Mouse (Mus musculus): Measurements from ENCODE around the gene Galnt18.

The Galnt18 gene

DNA sequence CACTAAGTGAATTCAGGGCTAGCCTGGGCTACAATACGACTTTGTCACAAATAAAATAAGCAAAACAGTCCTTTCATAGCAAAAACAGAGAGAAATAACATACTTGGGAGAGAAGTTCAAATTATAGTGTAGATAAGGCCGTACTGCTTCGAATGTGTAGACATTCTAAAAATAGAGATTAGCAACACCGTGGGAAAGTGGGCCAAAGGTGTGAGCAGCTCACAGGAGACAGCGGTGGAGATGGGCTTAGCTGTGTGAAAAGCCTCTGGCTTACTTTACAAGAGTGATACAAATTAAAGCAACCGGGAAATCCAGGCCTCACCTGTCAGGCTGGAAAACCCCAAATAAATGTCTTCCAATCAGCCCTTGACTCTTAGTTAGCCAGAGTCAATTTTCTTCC lies 241.8 kb downstream of the Galnt18 start:
- no peak for DNase-seq

DNA sequence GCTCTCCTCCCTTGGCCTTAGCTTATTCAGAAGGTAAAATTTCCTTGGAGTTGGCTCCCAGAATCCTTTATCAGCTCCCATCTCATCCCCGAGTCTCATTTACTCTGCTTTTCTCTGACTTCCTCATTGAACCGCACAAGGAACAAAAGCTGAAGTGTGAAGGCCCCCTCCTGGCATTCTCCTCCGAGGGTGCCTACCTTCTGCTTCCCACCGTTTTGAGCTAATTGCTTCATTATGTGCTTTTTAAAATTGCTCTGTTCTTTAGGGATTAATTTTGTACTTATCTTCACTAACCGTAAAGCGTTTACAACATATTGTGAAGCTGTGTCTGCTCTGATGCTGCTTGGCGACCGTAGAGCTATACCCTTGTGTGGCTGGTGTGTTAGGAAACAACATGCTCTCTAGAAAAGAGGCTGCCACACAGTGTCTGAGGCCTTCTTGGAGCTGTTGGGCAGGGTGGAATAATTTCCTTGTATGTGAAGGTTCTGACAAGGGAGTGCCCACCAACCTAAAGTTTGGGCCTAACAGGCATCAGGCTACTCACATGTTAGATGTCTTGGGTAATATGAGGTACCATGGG lies 244.9 kb downstream of the Galnt18 start:
- no peak for DNase-seq

DNA sequence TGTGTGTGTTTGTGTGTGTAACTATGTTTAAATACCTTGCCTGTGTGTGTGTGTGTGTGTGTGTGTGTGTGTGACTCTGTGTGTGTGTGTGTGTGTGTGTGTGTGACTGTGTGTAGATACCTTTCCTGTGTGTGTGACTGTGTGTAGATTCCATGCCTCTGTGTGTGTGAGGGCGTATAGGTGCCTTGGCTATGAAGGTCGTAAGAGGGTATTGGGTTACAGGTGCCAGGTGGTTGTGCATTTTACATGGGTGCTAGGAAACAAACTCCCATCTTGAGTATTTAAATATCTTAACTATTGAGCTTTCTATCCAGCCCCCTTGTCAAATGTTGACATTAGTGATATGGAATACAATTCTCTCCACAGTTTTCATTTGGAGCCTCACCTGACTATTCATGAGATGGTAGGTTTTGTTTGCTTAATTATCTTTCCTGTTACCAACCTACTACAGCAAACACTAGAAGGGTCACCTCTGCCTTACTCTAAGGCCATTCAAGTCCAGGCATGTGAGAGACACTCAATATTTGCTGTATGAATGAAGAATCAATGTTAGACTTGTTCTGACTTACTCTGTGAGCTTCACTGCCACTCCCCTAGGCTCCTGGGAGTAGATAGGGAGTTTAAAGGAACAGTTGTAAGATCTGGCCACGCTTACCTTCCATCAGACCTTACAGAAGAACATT lies 250.7 kb downstream of the Galnt18 start:
- DNase-seq: no peak

DNA sequence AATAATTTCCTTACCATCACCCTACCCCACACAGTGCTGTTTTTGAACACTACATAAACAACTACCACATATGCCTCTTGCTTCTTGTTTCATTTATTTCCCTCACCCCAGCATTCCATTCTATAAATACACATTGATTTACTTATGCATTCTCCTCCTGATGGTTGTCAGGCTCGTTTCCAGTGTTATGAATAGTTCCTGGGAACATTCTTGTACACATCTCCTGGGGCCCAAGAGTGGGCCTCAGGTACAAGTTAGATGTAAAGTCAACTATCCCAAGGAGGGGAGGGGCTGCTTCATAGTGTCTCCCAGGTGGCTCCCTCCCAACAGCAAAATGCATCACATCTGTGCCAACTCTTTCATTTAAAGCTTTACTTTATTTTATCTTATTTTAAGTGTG lies 251.3 kb downstream of the Galnt18 start:
- DNase-seq: no peak

DNA sequence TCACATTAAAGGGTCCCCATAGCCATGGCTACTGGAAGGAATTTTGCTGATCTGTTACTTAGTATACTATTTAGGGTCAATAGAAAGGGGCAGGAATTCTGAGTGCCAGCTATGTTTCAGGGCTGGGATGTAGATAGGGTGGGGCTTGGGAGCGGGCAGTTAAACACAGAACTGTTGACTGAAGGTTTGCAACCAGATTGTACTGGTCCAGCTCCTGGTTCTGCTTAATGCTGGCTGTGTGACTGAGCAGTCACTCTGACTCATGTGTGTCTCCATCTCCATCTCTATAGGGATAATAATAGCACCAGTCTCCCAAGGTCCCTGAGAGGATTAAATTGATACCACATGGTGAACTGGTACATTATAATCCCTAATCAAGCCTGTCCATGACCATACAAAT lies 258.9 kb downstream of the Galnt18 start:
- DNase-seq: no peak

DNA sequence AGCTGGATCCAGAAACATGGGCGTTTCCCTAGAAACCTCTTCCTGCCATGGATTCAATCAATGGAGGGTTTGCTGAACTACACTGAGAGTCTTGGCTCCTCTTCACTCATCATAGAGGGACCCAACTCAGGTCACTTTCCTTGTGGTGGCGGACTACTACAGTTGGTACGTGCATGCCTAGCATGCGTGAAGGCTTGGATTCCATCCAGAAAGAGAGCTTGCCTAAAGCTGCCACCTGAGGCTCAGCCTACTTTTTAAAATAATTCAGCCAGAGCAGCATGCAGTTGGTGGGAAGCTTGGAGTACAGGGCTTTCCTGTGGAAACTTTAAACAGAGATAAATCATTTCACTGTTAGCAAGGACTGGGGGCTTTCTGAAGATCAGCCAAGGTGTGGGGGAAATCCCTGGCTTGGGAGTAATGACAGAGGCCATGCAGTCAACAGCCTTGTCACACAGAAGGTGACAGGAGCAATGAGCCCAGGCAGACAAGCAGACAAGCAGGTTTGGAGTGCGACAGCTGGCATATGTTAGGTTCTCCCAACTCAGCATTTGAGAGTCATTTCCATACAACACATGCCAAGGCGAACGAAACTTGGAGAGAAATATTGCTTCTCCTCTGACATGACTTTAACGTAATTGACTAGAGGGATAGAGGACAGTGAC lies 261.1 kb downstream of the Galnt18 start:
- no peak for DNase-seq

DNA sequence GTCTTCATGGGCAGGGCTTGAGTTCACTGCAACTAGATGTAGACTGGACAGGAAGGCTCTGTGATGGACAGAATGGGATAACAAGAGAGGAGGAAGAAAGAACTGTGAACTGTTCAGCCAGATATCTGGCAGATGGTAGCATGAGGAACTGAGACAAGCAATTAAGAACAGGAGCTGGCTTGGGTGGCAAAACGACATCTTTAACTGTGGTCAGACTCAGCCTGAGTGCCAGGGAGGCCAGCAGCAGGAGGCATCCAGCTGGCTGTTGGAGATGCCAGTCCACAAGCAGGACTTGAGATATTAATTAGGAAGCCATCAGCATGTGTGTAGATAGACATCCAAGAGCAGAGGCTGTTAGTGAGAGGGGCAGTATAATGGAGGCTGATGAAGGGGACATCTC lies 262.9 kb downstream of the Galnt18 start:
- no peak for DNase-seq

DNA sequence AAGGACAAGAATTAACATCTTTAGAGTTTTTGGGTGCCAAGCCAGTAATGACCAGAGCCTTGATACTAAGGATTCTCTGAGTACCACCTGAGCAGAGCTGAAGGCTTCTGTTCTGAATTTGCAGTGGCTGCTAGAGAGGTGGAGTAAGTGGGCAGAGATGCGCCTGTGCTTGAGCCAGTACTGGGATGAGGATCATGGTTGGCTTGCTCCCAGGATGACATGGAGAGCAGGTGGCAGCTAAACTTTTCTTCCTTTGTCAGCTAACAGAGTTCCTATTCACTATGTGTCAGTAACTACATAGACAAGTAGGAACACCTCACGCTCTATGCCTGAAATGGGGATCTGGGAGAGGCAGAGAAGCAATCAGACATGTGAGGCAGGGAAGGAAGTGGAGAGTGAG lies 264.3 kb downstream of the Galnt18 start:
- no peak for DNase-seq

DNA sequence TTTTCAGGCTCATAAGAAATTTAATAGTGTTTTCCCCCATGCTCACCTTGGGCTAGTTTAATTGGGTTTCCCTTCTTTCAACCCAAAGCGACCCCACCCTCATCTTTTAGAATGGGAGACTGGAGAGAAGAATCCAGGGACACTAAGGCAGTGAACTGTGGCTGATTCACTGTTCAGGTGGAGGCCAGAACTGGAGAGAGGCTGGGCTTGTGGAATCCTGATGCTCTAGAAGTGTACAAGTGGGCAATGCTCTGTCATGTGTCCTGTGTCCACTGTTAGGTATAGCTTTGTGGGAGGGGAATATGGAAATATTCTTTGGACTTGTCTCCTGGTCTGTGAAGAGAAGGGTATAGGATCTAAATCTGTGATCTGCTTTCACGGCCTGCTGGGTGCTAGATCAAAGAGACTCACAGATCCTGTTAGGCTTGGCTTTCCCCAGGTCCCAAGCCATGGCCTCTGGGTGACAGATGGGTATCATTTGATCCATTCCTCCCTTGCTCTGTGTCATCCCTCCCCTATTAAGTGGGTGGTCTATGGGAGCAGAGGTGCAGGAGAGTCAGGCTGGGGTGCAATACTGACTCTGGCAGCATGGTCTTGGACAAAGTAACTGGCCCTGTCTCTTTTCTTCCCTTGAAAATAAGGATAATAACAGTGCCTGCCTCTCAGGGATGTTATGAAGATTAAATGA lies 270.5 kb downstream of the Galnt18 start:
- DNase-seq: no peak

DNA sequence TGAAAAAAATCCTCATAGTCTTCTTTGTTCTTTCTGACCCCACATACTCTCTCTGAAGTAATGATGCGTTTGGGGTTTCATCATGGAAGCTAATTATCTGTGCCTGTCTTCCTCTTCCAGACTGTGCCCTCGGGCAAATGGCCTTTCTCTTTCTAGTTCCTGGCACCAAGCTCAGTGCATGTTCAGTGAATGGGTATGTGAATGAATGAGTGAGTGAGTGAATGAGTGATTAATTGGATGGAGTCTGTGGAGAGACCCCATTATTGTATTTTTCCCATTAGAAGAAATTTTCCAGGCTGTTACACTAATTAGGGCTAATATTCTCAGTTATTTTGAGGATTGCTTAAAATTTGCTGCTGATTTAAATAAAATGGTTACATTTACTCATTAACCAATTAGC lies 279.2 kb downstream of the Galnt18 start:
- no peak for DNase-seq

DNA sequence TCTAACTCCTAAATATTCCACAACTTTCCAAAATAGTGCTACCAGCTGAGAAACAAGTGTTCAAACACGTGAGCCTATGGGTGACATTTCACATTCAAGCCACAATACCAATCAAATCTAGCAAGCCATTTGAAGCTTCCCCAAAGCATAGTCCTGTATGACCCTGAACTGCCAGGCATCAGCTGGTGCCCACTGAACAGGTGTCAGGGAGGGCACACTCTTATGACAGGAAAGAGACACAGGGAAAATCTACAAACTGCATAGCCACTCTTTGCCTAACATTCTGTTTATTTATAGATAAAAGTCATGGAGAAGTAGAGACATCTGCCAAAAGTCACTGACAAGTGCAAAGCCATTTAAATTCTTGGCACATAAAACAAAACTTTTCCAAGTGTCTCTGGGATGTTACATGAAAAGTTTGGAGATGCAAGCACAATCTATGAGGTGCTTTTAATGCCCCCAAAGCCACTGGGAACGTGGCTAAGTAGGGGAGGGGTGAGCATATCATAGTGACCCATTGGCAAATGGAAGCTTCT lies 280.5 kb downstream of the Galnt18 start:
- no peak for DNase-seq

DNA sequence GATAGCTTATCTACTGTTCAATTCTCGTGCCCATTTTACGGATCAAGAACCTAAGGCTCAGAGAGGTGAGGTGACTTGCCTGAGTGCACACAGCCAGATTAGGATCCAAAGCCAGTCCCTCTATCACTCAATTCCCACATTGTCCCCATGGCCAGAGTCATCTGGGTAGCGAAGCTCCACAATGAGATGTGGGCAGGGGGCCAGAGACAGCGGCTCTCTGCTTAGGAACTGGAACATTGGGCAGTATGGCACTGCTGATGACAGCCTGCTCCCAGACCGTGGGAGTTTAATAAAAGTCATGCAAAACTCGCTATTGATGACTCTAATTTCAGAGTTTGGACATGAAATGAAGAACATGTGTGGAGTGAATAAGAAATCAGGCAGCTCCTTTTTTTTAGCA lies 282.6 kb downstream of the Galnt18 start:
- no peak for DNase-seq

DNA sequence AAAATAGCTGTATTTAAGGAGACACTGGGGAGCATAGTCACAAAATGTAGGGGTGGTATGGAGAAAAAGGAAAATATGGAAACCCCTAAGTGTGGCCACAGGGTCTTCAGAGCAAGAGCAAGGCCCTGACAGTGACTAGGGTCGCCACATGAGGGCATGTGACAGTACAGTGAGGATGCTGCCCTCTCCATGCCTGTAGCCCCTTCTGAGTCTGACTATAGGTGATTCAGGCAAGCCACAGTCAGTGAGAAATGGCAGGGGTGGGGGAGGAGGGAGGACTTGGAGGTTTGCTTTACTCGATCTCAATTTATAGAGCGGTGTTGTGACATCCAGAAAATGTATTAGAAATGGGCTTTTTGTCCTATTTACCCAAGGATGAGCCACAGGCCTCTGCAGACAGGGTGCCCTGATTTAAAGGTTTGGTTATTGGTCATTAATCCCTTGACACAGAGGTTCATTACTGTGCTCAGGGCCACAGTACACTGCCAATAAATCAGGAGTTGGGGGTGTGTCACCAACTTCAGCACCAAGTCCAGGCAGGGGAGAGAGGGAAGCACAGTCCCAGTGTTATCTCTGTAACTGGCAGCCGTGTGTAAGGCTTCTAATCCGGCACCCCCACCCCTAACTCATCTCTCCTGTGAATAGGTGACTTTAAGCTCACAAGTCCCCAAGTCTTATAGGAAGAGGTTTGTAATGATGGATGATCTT lies 287.4 kb downstream of the Galnt18 start:
- DNase-seq: no peak

DNA sequence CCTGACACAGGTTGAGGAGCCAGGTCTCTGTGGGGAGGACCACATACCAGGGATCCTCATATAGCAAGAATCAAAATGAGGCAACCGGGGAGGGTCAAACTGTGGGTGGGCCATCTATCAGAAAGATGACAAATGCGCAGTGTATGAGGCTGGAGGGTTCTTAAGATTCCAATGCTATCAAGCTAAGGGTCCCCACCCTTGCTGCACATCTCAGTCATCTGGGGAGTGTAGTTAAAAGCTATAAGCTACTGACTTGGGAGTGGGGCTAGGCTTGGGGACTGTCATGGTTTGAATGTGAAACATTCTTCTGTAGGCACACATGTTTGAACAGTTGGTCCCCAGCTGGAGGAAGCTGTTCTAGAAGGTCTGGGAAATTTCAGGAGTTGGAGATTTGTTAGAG lies 288.2 kb downstream of the Galnt18 start:
- DNase-seq: no peak

DNA sequence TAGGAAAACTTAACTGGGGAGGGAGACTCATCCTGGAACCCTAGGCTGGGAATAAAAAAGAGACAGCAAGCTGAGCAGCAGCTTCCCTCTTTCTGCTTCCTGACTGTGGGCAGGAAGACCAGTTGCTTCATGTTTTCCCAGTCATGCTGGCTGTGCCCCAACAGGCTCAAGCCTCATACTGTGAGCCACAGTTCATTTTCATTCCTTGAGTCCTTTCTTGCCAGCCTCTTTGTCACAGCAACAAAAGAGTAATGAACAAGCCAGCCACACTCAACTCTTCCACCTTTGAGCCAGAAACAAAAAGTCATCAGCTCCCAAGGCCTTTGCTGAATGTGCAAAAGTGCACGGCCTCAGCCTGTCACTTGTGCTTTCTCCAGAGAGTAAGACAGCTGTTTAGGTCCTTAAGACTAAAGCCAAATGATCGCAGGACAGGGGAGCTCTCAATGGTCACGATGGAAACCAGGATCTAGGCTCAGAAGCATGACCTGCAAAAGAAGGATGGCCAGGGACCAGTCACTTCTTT lies 292.9 kb downstream of the Galnt18 start:
- no peak for DNase-seq

DNA sequence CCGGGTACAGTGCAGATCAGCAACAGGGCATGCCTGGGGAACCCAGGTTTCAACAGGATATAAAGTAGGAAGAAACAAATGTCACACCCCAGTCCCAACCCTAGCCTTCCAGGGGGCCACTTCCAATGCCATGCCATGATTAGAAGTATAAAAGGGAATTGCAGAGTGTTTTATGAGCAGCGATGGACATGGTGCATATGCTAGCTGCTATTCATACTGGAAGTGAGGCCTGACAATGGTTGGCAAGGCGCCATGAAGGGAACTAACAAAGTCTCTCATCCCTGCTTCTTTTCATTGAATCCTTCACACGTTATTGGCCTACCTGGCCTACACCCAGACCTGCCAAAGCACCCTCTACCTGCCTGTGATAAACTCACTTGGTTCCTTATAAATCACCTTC lies 295.9 kb downstream of the Galnt18 start:
- no peak for DNase-seq

DNA sequence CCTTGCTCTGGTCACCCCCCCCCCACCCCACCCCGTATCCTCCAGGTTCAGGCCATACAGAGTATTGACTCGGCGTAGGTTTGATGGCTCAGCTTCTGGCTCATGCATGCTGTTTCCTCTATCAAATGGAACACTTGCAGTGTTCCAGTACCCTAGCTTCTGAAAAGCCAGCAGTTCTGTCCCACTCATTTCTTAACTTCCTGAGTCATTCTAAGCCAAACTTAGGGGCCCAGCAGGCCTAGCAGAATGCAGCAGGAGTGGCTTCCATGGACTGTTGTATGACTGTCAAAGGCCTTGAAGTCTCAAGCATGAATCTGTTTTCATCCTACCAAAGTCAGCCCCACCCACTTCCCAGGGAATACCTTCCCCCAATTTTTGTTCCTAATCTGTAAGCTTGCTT lies 296.5 kb downstream of the Galnt18 start:
- DNase-seq: no peak

DNA sequence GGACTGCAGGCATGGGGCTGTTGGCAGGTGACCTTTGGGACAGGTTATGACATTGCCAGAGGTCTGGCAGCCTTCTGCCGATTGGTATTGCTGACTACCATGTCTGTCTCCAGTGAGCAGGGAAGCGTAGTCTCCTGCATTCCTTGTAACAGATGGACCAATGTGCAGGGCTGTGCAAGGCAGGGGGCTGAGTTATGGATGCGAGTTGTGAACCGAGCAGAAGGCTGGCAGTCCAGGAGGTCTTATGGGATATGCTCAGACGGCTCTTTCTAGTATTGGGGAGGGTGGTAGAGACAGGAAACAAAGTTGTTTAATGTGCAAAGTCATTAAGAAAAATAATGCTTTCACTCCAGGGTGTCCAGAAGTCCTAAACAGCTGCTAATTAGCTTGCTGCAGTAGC lies 312.1 kb downstream of the Galnt18 start:
- DNase-seq: no peak

DNA sequence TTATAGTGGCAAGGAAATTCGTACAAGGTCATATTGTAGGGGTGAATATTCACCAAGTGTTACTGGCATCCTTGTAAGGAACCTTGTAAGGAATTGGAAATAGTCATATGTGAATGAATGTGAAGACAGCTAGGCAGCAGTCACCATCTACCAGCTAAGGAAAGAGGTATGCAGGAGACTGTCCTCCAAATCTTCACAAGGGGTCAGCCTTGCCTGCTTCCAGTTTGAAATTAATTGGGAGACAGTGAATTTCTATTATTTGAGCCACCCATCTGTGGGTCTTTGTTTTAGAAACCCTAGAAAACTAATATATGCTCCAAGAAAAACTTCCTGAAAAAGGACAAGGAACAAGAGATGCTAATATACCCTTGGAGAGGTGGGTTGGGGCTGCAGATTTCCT lies 313.1 kb downstream of the Galnt18 start:
- DNase-seq: no peak

DNA sequence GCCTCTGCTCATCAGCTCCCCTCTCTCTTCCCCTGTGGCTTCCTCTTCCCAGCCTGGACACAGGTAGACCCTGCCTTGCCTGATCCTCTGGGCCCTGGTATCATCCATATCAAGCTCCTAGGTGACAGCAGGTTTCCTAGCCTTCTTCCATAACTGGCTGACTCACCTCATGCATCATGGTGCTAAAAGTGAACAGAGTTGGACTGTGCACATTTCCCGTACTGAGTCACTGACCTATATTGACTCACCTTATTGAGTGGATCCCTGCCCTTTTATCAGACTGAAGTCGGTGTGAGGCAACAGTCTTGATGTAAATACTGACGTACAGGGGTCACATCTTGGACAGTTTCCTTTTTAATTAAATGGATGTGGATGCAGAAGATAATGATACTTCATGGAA lies 313.7 kb downstream of the Galnt18 start:
- no peak for DNase-seq

DNA sequence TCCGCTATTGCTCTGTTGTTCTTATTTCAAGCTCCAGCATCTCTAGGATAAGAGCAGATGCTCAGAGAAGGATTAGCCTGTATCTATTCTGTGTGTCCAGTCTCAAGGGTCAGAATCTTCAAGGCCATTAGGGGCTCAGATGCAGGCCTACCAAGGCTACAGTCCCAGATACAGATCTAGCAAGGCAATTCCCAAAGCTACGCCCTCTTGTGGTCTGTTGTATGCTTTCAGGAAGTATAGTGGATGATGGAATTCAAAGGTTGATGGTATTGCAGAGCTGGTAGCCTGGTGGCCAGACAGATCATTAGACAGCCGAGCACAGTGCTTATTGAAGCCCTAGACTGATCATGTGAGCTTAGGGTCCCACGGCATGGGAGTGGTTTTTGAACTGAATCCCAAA lies 320.1 kb downstream of the Galnt18 start:
- DNase-seq: no peak

DNA sequence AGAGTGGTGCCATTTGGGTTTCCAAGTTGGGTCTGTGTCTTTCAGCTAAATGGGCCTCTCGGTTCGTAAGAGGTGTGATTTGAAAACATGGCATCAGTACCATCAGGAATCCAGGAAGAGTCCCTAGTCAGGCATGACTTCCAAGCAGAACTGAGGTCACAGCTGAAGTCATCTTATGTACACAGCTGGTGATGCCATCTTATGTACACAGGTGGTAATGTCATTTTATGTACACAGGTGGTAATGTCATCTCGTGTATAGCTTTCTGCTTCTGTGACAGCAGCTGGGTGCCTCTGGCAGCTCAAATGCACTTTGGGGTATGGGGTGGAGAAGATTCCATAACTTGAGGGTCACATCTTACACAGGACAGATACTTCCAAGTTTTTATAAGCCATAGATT lies 323.8 kb downstream of the Galnt18 start:
- no peak for DNase-seq

DNA sequence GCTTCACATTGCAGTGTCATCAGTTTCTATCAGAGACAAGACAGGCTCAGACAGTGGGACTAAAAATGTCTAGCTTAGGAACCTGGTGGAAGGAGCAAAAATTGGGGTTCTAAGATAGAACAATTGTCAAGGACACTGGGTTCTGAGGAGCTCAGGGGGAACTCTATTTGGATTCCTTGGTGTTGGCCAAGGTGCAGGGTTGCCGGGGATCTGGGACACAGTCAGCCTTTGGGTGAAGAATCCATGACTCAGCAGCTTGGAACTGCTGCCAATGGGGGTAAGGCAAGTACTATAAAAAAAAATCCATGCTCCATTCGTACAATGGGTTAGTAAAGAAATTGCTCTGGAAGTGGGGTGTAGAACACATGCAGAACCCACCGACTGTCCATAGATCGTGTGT lies 324.2 kb downstream of the Galnt18 start:
- no peak for DNase-seq
